Mouse (Mus musculus) heart, postnatal 36 days (tissue): Measurements from ENCODE around the gene Nme4. TPM values are rescaled to one million over a fixed set of nuclear protein-coding genes. Genes with fewer than 3 reads are reported as not detected.

Source experiments
- DNase-seq, 2 experiments: peaks; one replicate each; pipeline ENCODE4 v3.0.0; 2021 to 2022
- intact Hi-C: fragments of 180-260 bp; cut with DNase I; formaldehyde crosslinking; loops from one replicate; pipeline ENCODE4 v1.15.1; 2025
- total RNA-seq, 2 experiments: library from RNA; stranded (reverse); gene quantifications; 2 replicates each; pipeline ENCODE4 v1.2.3; 2021

Gene Nme4
- total RNA-seq, 2 experiments from 2014 or later = 2.8 to 3.5 TPM

- DNase-seq = peak; percentile 80 to 84
- intact Hi-C loops = loop anchor here (2.0 kb wide), 1 partner anchor 28 kb away; no protein-coding TSS in a partner anchor
Observed at GRCm38 (mm10) chr17:26068831-26069739, 26.3 kb downstream of the Nme4 start, which contains the start of gene Rab11fip3. Gene Rab11fip3, minus strand, starts transcription at chr17:26069555.

- intact Hi-C loops = loop anchor here (2.0 kb wide), 1 partner anchor 27 kb away; no protein-coding TSS in a partner anchor
- DNase-seq = peak; percentile 15 to 22
Observed at GRCm38 (mm10) chr17:26068024-26068830, 27.2 kb downstream of the Nme4 start.

- intact Hi-C loops = no loop called here
- DNase-seq = no peak
Observed at GRCm38 (mm10) chr17:26066488-26067020, 28.8 kb downstream of the Nme4 start.

GRCm38 (mm10) chr17:26064916-26065315 lies 30.5 kb downstream of the Nme4 start:
- intact Hi-C loops = no loop called here
- no peak for DNase-seq

GRCm38 (mm10) chr17:26057787-26058567 lies 37.4 kb downstream of the Nme4 start:
- intact Hi-C loops = no loop called here
- DNase-seq = no peak

GRCm38 (mm10) chr17:26057278-26057677 lies 38.1 kb downstream of the Nme4 start:
- DNase-seq = no peak
- intact Hi-C loops = no loop called here

- DNase-seq = no peak
- intact Hi-C loops = no loop called here
Observed at GRCm38 (mm10) chr17:26055164-26055563, 40.2 kb downstream of the Nme4 start.

- intact Hi-C loops = no loop called here
- DNase-seq = no peak
Observed at GRCm38 (mm10) chr17:26054133-26054845, 41.1 kb downstream of the Nme4 start.

- intact Hi-C loops = no loop called here
- DNase-seq = no peak
Observed at GRCm38 (mm10) chr17:26052706-26053105, 42.7 kb downstream of the Nme4 start.

- no peak for DNase-seq
- intact Hi-C loops = no loop called here
Observed at GRCm38 (mm10) chr17:26052074-26052473, 43.3 kb downstream of the Nme4 start.

- DNase-seq = no peak
- intact Hi-C loops = no loop called here
Observed at GRCm38 (mm10) chr17:26048118-26048517, 47.3 kb downstream of the Nme4 start.

GRCm38 (mm10) chr17:26046253-26046997 lies 49.0 kb downstream of the Nme4 start:
- intact Hi-C loops = no loop called here
- no peak for DNase-seq

GRCm38 (mm10) chr17:26045285-26045684 lies 50.1 kb downstream of the Nme4 start:
- intact Hi-C loops = no loop called here
- DNase-seq = no peak

GRCm38 (mm10) chr17:26043249-26043636 lies 52.2 kb downstream of the Nme4 start:
- DNase-seq = peak; percentile 68 to 72
- intact Hi-C loops = no loop called here

GRCm38 (mm10) chr17:26042599-26043248 lies 52.7 kb downstream of the Nme4 start:
- intact Hi-C loops = no loop called here
- no peak for DNase-seq
